Mouse (Mus musculus) B cell, adult 62 days (primary cell): ENCODE measurements around the gene Mtch1. TPM values are rescaled to one million over a fixed set of nuclear protein-coding genes. Genes with fewer than 3 reads are reported as not detected.

Experiments used
- total RNA-seq: library from RNA; stranded (reverse); gene quantifications from 4 replicates; pipeline ENCODE4 v1.2.4, GENCODE M21; 2023

The Mtch1 gene
- total RNA-seq, result 78.8 to 102 TPM (median 90.8 TPM) in 4 replicates

DNA sequence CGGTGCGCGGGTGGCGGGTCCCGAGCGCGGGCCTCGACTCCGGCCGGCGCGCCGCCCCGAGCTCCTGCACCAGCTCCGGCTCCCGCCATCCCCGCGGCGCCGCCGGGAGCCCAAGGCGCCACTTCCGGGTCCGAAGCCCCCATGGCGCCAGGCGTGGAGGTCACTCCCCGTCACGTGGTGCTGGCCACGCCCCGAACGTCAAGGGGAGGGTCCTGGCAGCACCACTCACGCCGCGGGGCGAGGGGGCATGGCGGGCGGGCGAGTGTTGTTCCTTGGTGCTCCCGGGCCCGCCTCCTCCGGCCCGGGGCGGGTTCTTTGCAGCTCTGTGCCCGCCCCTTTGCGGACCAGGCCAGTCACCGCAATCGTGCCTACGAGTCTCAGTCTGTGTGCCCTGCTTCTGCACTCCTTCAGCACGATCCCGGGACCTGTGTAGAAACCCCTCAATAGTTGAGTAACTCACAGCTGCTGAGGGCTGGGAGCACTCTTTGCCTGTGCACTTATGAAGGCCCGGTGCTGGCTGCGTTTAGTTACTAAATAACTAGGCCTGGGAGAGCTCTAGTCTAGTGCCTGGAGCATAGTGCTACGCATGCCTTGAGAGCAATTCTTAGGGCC lies at the start of gene Mtch1:
TSS of gene Mtch1 (minus strand) at position 290 of the 612 bp plus-strand sequence.

DNA sequence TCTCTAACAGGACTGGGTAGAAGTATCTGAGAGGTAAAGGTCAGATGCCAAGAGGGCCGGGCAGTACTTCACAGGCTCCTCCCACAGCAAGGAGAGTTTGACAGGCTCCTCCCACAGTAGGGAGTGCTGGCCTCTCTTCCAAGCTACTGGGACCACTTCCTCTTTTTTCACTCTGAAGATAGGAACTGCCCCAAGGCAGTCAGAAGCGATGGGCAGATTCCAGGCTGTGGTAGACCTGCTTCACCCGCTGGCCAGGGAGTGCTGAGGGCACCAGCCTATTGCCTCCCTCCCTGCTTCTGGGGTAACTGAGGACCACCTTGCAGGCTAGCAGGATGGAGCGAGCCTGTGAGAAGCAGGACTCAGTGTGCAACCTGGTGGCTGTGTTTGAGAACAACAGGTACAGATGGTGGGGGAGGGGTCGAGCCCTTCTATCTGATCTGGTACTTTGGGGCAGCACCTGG lies 13.1 kb upstream of the Mtch1 start, which contains the start of gene Fgd2:
TSS of gene Fgd2 (plus strand) at position 154 of the 461 bp plus-strand sequence.

DNA sequence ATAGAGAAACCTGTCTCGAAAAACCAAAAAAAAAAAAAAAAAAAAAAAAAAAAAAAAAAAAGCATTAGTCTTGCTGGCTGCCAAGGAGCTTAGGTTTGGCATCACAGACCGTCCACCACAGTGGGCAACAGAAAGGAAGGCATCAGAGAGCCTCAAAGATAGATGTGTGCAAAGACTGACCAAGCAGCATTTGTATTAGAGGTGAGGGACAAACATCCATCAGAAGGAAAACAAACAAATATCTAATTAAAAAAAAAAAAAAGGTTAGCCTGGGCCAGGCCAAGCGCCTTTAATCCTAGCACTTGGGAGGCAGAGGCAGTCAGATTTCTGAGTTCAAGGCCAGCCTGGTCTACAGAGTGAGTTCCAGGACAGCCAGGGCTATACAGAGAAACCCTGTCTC lies 30.4 kb downstream of the Mtch1 start, which contains the start of gene Pi16:
TSS of gene Pi16 (plus strand) at position 301 of the 400 bp plus-strand sequence.

Other genes with a start within 250 kb of the Mtch1 start
- 0.15 to 1.1 TPM (median 0.50 TPM) in 3 of 4 replicates, not detected in the other for gene Rab44, start 233.8 kb downstream of the Mtch1 start, total RNA-seq
- gene Cpne5, start 109.8 kb downstream of the Mtch1 start, total RNA-seq, result 1.8 to 3.7 TPM (median 2.9 TPM) in 4 replicates
- 16.2 to 21.0 TPM (median 18.3 TPM) in 4 replicates for gene Ppil1, start 83.7 kb downstream of the Mtch1 start, total RNA-seq
- 112 to 123 TPM (median 119 TPM) in 4 replicates for gene BC004004, start 79.1 kb downstream of the Mtch1 start, total RNA-seq
- gene Pi16, start 30.3 kb downstream of the Mtch1 start, total RNA-seq, result 1.0 to 1.8 TPM (median 1.6 TPM) in 4 replicates
- gene Fgd2, start 13.0 kb upstream of the Mtch1 start, total RNA-seq, result 469 to 496 TPM (median 482 TPM) in 4 replicates
- gene Pim1, start 142.8 kb upstream of the Mtch1 start, total RNA-seq, result 229 to 250 TPM (median 234 TPM) in 4 replicates
- gene Gm17657, start 201.7 kb upstream of the Mtch1 start, total RNA-seq, result not detected in 4 replicates
- 20.6 to 25.1 TPM (median 23.4 TPM) in 4 replicates for gene Tbc1d22b, start 201.9 kb upstream of the Mtch1 start, total RNA-seq
- gene Tmem217, start 204.5 kb upstream of the Mtch1 start, total RNA-seq, result not detected in 4 replicates